Mouse (Mus musculus): ENCODE results near the gene Itsn2.

DNA sequence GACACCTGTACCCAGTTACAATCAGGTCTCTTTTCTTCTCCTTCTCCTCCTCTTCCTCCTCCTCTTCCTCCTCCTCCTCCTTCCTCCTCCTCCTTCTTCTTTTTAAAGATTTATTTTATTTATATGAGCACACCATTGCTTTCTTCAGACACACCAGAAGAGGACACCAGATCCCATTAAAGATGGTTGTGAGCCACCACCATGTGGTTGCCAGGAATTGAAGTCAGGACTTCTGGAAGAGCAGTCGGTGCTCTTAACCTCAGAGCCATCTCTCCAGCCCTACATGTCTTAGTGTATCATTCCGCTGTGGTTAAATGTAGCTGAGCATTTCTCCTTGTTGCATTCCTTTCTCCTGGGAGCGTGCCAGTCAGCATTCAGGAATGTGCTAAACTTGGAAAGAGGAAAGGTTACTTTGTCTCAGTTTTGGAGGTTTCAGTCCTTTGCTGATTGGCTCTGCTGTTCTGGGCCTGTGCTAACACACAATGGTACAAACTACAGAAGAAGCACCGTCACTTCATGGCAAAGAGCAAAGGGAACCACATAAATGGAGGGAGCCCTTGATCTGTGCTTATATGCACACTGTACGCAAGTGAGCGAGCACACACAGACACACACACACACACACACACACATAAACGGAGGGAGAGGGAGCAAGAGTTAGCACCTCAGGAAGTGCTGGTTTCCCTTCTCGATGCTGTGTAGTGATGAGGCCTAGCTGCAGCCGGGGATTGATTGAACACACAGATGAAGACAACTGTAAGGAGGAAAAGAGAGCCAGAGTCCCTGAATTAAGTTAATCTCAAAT, 33.8 kb upstream of the Itsn2 start:
- TF ChIP-seq CTCF (conservative IDR thresholded peaks at IDR 0.05; ENCODE audit: insufficient read depth, insufficient read length, low read depth, low read length) (no peak), POLR2A (IDR thresholded peaks at IDR 0.05; ENCODE audit: low read depth, low read length) (no peak)

All from kidney, adult 2 months (tissue).